Mouse (Mus musculus) embryonic stem cell, embryonic (primary cell): Measurements from ENCODE around the gene Kalrn.

Source experiments
- CTCF ChIA-PET, 4 experiments: fragments of 300-600 bp in 2 of 4; fragments of 350-600 bp in 2 of 4; sonication (Branson Sonifier 250); formaldehyde crosslinking; loops; one replicate each; lab custom pipeline; 2022; ENCODE audit warnings: inconsistent platforms in 2 of 4; lab: Charles Lee
- POLR2A ChIA-PET, 4 experiments: fragments of 300-600 bp in 2 of 4; fragments of 350-600 bp in 2 of 4; sonication (Branson Sonifier 250); formaldehyde crosslinking; loops; one replicate each; lab custom pipeline; 2022; ENCODE audit warnings: antibody characterized with exemption in 4 of 4, inconsistent platforms in 1 of 4; lab: Charles Lee

Kalrn gene

DNA sequence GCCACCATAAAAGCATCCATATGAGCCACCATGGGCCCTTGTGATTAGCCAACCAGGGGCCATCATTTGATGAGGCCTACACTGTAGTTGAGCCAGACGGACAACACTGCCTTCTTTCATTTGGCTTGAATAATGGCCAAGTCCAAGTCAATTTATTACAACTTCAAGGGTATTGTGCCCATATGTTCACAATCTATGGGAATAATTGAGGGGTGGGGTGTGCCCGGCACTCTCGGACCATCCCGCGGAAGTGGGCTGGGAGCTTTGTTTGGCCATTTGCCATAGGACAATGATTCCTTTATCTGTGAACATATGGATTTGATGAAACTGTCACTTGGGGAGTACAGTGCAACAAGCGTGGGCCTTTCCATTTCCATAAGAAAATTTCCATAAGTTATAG lies 89.6 kb downstream of the Kalrn start:
- CTCF ChIA-PET, result no interaction called here
- POLR2A ChIA-PET, result no interaction called here

DNA sequence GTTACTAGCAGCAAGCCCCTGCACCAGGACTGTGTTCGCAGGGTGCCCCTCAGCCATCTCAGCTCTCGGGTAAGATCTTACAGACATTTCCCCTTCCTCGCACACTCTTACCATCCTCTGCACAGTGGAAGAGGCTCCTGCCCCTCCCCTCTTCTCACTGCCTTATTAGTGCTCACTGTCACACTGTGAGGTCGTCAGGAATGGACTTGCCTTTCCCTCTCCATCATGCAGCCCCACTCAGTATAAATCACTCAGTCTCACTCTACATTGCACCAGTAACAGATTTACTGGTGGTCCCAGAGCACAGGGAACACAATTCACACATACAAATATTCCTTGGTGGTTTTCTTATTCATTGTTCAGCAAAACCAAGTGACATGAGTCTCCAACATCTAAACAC lies 98.6 kb downstream of the Kalrn start:
- ChIA-PET CTCF (interaction anchor here in 1 of 4 experiments (0.6 kb wide), 1 partner anchor 859 kb away, joined by 3 read pairs; no protein-coding TSS in a partner anchor), POLR2A (no interaction called here)

DNA sequence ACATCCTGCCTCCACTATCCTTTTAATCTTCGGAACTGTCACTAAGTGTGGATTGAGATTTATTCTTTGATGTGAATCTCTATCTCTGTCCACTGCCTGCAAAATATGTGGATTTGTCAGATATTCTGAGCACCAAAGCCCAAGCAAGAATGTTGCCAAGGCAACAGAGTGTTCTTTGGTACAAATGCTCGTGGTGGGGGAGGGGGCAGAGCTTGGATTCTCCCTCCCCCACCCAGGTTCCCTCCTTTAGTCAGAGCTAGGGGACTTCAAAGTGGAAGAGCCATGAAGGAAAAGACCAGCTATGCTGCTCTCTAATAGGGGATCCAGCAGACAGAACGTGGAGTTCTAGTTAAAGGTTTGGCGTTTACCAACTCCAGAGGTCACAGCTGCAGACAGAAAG lies 99.4 kb downstream of the Kalrn start:
- ChIA-PET CTCF (interaction anchor here in 1 of 4 experiments (0.6 kb wide), 1 partner anchor 432 kb away, joined by 3 read pairs; no protein-coding TSS in a partner anchor), POLR2A (no interaction called here)

GRCm38 (mm10) chr16:34471441-34471840 lies 101.9 kb downstream of the Kalrn start:
- ChIA-PET CTCF (no interaction called here), POLR2A (no interaction called here)

DNA sequence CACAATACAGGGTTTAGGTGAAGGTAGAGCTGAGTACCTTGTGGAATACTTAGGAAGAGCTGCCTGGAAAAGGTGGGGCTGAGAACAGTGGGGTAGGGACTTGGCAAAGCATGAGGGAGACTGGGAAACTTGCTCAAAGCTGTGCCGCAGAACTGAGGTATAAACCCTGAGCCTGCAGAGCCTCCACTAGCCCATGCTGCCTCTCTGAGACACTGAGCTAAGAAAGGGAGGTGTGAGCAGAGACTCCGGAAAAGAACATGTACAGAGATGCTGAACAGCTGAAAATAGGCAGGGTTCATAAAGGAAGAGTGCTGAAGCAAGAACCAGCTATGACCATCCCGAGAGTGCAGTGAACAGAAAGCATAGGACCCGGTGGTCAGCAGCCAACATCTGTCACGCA lies 103.0 kb downstream of the Kalrn start:
- ChIA-PET POLR2A (no interaction called here), CTCF (interaction anchor here in 1 of 4 experiments (1.1 kb wide), 1 partner anchor 197 kb away, joined by 3 read pairs; no protein-coding TSS in a partner anchor)

- CTCF ChIA-PET, result interaction anchor here in 1 of 4 experiments (1.1 kb wide), 1 partner anchor 197 kb away, joined by 3 read pairs; no protein-coding TSS in a partner anchor
- POLR2A ChIA-PET, result interaction anchor here in 2 of 4 experiments (0.5 to 0.7 kb wide), 2 partner anchors 298 to 1303 kb away, joined by 3 read pairs; no protein-coding TSS in a partner anchor
Observed at GRCm38 (mm10) chr16:34469277-34469868, 104.0 kb downstream of the Kalrn start.

- CTCF ChIA-PET, result interaction anchor here in 1 of 4 experiments (0.5 kb wide), 1 partner anchor 24 kb away, joined by 13 read pairs; no protein-coding TSS in a partner anchor
- POLR2A ChIA-PET, result no interaction called here
Observed at GRCm38 (mm10) chr16:34466649-34467048, 106.7 kb downstream of the Kalrn start.

GRCm38 (mm10) chr16:34456314-34456713 lies 117.0 kb downstream of the Kalrn start:
- POLR2A ChIA-PET, result no interaction called here
- CTCF ChIA-PET, result interaction anchor here in 1 of 4 experiments (0.6 to 0.7 kb wide), 2 partner anchors 117 to 199 kb away, joined by 3 to 4 read pairs; partner anchors contain the start of gene Kalrn

DNA sequence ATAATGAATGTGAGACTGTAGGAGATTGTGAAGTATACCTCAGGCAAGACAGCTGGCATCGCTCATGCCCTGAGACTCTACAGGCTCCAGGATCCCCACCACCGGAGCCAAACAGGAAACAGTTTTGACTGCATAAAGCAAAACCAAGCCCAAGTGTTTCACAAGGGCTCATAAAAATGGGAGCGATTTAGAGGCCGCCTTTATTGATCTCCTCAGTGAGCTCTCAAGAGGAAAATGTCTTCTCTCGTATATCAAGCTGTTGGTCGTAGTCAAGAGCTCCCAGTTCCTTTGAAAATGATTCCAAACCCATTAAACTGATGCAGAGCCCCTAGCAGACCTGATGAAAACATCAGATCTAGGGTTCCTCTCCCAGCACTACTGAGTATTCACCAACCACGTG lies 127.7 kb downstream of the Kalrn start:
- ChIA-PET CTCF (no interaction called here), POLR2A (no interaction called here)

- POLR2A ChIA-PET, result no interaction called here
- CTCF ChIA-PET, result interaction anchor here in 1 of 4 experiments (0.6 kb wide), 1 partner anchor 1191 kb away, joined by 4 read pairs; no protein-coding TSS in a partner anchor
Observed at GRCm38 (mm10) chr16:34441704-34442103, 131.6 kb downstream of the Kalrn start.

GRCm38 (mm10) chr16:34440994-34441414 lies 132.3 kb downstream of the Kalrn start:
- CTCF ChIA-PET, result interaction anchor here in 1 of 4 experiments (0.6 kb wide), 1 partner anchor 1190 kb away, joined by 4 read pairs; no protein-coding TSS in a partner anchor
- POLR2A ChIA-PET, result no interaction called here

DNA sequence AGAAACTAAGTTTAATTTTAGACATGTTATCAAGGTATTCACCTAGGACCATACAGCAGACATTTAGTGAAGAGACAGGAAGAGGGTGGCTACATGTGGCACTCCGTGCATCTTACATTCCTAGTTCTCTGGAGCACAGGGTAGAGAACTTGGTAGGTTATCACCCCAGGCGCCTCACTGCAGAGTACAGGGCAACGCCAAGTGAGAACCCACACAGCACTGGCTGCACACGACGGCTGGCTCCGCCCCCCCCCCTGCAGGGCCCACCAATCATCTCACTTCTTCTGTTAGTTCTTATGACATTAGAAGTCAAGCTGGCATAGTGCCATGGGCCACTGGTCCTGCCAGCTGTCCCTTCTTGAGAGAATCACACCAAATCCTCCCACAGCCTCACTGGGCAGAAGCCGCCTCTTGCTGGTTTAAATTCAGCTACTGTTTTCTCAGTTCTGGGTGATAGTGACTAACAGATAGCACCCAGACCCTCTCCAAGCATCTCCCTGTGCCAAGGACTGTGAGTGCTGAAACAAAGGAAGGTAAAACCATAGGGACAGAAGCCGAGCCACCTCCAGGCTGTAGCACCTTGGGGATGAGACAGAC lies 133.2 kb downstream of the Kalrn start:
- POLR2A ChIA-PET, result interaction anchor here in 1 of 4 experiments (0.5 to 0.6 kb wide), 2 partner anchors 81 to 403 kb away, joined by 3 read pairs; no protein-coding TSS in a partner anchor
- CTCF ChIA-PET, result no interaction called here

DNA sequence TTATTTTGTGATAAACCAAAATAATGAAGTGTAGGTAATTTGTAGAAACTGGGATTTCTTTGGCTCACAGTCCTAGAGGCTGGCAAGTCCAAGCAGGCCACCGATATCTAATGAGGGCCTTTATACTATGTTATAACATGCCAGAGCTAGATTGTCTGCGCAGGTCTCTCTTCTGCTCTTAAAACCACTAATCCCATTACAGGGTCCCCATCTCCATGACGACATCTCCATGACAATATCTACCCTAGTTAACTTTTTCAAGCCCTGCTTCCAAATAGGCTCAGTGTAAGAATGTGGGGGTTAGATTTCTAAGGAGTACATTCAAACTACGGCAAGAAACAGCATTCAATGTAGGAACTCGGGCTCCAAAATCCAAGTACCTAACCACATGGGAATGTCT lies 143.2 kb downstream of the Kalrn start:
- POLR2A ChIA-PET, result no interaction called here
- CTCF ChIA-PET, result no interaction called here

GRCm38 (mm10) chr16:34427654-34428053 lies 145.7 kb downstream of the Kalrn start:
- POLR2A ChIA-PET, result no interaction called here
- CTCF ChIA-PET, result no interaction called here

GRCm38 (mm10) chr16:34421473-34421872 lies 151.9 kb downstream of the Kalrn start:
- CTCF ChIA-PET, result no interaction called here

GRCm38 (mm10) chr16:34417966-34418365 lies 155.4 kb downstream of the Kalrn start:
- ChIA-PET CTCF (no interaction called here), POLR2A (no interaction called here)

More at GRCm38 (mm10) chr16:34421473-34421872, 151.9 kb downstream of the Kalrn start:
- POLR2A ChIA-PET, result no interaction called here

DNA sequence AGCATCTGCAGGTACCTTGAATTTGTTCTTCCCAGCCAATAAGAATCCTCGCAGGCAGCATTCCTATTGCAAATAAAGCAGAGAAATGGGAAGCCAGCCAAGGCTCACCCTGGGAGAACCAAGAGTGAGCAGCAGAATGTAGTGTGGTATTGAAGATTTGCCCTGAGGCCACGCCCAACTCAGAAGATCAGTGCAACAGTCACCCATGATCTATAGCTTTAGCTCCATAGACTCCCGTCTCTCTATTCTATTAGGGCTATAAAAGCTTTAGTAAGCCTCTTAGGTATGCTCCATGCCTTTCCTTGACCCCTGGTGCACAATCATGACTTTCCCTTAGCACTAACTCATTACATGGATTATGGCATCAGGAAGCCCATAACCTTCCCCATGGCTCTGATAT lies 155.9 kb downstream of the Kalrn start:
- CTCF ChIA-PET, result no interaction called here
- POLR2A ChIA-PET, result no interaction called here

DNA sequence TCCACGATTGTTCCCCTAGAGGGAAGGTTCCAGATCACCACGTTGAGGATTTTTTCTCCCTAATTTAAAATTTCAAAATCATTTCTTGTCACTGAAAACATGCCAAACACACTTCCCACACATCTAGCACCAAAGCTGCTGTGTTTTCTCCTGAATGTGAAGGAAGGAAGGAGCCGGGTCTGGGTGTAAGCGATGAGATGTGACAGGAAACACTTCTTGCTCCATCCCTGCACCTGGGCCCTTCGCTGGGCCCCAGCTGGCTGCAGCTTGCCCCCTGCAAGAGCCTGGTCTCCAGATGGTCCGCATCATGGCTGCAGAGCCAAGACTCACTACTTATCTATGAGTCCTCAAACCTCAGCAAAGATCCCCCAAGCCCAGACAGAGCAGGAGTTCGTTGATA lies 158.8 kb downstream of the Kalrn start:
- ChIA-PET POLR2A (no interaction called here), CTCF (no interaction called here)

GRCm38 (mm10) chr16:34413868-34414333 lies 159.4 kb downstream of the Kalrn start:
- POLR2A ChIA-PET, result interaction anchor here in 1 of 4 experiments (0.6 kb wide), 1 partner anchor 13 kb away, joined by 3 read pairs; no protein-coding TSS in a partner anchor
- CTCF ChIA-PET, result no interaction called here

DNA sequence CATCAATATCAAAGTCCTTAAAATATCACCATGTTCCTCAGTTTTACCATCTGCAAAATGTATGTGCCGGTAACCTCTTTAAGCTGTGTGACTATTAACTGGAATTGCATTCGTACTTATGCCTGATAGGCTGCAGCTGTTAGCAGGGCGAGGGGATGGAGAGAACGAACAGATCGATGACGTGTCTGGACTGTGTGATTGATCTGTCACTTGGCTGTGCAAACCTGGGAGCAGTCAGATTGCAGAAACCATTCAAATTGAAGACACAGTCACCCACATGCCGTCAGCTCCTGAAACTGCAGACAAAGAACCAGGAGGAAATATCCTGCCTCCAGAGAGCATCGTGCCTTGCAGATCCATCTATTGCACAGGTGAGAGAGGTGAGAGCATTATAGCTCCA lies 166.3 kb downstream of the Kalrn start:
- ChIA-PET POLR2A (no interaction called here), CTCF (no interaction called here)
